Mouse (Mus musculus) T-helper 17 cell (primary cell): ENCODE results near the gene Mrc1.
"Not testable (repeated sequence)": the region's sequence is repeated elsewhere in the genome, so short reads cannot be mapped to it uniquely, and the experiment has no call there.

Experiments used
- in situ Hi-C, 2 experiments: fragments of 300-600 bp; cut with MboI, MseI; formaldehyde crosslinking; loops; 1 replicate in 1 of 2; 2 replicates in 1 of 2; pipeline ENCODE4 v1.15.1; 2025; ENCODE audit warnings: high pct_unique_total_duplicates in 2 of 2

The Mrc1 gene

DNA sequence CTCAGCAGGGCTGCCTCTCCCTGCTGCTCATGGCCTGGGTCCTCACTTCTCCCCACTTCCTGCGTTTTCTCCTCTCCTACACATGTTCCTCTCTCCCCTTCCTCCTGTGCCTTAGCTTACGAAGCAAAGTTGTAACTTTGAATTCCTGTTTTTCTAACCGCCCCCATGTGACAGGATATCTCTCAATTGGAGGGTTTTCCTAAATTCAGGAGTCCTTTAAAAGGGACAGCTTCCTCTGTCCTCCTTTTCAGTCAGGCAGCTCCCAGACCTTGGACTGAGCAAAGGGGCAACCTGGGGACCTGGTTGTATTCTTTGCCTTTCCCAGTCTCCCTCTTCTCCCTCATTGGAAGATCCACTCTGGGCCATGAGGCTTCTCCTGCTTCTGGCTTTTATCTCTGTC lies at the start of gene Mrc1:
Mrc1 (plus strand) TSS at position 244 of the 400 bp plus-strand sequence.
- in situ Hi-C loops = no loop called here

DNA sequence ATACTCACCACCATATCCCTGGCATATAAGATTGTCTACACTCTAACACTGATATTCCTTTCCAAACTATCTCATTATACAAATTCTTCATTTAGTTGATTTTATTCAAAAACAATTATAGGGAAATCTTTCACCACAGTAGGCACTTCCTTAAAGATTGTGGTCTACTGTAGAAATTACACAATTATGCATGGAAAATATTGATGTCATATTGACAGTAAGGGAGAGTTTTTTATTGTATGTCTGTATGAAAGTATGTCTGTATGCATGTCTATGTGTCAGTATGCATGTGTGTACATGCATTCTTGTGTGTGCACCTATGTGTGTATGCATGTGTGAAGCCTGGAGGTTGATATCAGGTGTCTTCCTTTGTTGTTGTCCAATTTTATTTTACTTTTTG lies 44.8 kb upstream of the Mrc1 start:
- in situ Hi-C loops = no loop called here

DNA sequence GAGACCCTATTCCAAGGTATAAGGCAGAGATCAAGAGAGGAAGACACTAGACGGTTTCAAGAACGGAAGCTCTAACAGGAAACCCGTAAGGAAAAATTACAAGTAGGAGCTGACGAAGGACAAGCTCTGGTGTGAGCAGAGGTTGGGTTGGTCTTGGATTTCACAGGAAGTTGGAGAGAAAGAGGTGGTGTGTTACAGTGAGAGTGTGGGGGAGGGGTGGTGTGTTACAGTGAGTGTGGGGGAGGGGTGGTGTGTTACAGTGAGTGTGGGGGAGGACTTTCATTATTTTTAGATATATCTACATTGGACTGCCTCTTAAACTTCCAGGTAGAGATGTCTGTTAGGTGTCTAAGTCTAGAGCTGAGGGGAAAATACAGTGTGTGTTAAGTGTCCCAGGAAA lies 38.5 kb upstream of the Mrc1 start:
- in situ Hi-C loops = no loop called here

- in situ Hi-C loops = no loop called here
These were observed 37.6 kb upstream of the Mrc1 start for GRCm38 (mm10) chr2:14191601-14192000.

GRCm38 (mm10) chr2:14192046-14192445 lies 37.1 kb upstream of the Mrc1 start:
- in situ Hi-C loops = no loop called here

GRCm38 (mm10) chr2:14198325-14198903 lies 30.8 kb upstream of the Mrc1 start:
- in situ Hi-C loops = not testable (repeated sequence)

DNA sequence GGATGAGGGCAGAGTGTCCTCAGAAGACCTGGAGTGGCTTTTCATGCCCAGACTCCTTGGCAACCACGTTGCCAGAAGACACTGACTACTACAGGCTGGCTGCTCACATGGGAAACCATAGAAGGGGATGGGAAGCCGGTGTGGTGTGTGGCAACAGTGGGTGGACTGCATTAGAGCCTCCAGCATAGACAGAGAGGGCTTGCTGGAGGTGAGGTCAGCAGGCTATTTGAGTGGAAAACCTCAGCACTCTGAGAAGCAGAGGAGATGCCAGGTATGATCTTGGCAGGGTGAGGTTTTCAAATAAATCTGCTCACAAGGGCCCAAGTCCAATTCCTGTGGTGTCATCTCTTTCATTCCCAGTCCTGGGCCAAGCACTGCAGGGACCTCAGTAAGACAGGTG lies 29.6 kb upstream of the Mrc1 start:
- in situ Hi-C loops = no loop called here

DNA sequence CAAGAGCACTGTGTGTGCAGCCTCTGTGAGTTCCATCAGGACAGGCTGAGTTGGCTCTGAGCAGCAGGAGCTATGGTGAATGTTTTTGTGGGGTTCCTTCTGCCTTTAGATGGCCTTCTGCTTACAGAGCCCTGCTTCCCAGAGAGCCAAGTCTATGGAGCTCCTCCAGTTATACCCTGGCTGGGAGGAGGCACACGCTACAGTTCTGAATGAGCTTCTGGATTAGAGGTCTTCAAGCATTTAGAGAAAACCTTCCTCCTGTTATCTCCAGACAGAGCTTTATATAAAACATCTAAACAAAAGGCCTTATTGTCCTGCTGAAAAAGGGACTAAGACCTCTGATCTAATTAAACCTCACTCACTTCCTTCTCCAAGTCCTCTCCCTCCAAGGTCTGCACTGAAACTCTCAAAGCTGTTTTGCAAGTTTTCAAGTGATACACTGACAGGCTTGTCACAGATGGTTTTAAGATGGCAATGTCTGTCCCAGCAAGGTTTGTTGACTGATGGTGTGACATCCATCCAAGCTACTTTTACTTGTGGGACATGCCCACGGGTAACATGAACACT lies 28.2 kb upstream of the Mrc1 start:
- in situ Hi-C loops = not testable (repeated sequence)

- in situ Hi-C loops = no loop called here
These were observed 24.9 kb upstream of the Mrc1 start for GRCm38 (mm10) chr2:14204308-14204707.

GRCm38 (mm10) chr2:14206798-14207197 lies 22.4 kb upstream of the Mrc1 start:
- in situ Hi-C loops = no loop called here

DNA sequence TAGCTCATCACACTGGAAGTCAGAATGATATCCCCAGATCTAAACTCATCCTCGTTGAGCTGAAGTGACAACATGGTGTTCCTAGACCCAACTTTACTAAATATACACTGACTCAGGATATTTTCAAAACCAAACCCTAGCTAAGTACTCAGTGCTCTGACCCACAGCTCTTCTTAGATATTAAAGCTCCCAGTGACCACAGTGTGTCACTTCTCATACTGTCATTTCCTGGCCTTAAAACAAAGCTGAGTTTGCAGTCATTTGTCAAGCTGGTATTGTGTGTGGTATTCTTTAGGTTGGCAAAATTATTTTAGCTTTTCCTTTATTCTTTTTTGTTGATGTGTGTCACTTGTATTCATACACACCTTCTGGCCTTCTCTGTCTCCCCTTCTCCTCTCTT lies 18.5 kb upstream of the Mrc1 start:
- in situ Hi-C loops = loop anchor here (10.0 kb wide), 2 partner anchors 444 to 1724 kb away; no protein-coding TSS in a partner anchor

GRCm38 (mm10) chr2:14211606-14212005 lies 17.6 kb upstream of the Mrc1 start:
- in situ Hi-C loops = loop anchor here (10.0 kb wide), 2 partner anchors 443 to 1723 kb away; no protein-coding TSS in a partner anchor

DNA sequence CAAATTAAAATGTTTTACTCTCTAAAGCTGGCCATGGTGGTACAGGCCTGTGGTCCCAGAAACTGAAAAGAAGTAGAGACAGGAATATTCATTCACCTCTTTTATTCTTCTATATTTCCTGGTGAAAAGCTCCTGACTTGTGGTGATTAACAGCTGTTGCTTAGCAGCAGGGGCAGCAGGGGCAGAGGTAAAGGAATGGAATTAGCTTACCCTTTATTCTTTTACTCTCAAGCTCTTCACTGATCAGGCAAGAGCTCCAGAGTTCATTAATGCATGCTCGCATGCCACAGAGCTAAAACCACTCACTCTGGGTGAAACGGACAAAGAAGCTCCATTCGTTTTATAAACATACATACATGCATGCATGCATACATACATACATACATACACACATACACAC lies 14.4 kb upstream of the Mrc1 start:
- in situ Hi-C loops = loop anchor here (10.0 kb wide), 2 partner anchors 440 to 1720 kb away; no protein-coding TSS in a partner anchor

DNA sequence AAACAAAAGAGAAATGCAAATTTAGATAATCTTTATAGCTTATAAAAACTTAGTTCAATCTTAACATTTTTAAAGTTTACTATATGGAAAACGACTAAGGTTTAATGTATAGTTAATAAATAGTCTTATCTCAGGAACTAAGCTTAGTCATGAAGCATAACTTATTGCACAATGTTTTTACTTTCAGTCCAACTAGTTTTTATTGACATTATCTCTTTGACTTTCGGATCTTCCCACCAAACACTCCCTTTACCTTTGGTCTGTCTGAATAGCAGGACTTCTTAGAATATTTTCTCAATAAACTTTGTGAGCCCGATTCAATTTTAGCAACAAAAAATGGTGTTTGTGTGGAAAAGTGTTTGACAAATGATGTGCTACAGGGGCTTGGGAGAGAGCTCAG lies 12.5 kb upstream of the Mrc1 start:
- in situ Hi-C loops = loop anchor here (10.0 kb wide), 2 partner anchors 438 to 1718 kb away; no protein-coding TSS in a partner anchor

DNA sequence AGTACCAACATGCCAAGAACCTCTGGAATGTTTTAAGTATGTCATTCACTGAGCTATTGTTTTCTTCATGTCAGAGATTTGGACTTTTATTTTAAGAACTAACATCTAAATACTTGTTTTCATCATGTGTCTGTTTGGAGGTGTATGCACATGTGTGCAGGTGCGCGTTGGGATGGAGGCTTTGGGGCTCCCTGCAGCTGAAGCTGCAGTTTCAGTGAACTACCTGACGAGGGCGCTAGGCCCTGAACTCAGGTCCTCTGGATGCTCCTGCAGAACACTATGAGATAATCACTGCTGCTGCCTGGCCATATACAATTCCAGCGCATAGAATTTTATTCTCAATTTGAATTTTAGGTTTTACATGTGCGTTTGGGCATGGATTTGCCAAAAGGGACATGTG lies 11.1 kb upstream of the Mrc1 start:
- in situ Hi-C loops = loop anchor here (10.0 kb wide), 2 partner anchors 437 to 1717 kb away; no protein-coding TSS in a partner anchor

GRCm38 (mm10) chr2:14224387-14224786 lies 4.8 kb upstream of the Mrc1 start:
- in situ Hi-C loops = no loop called here

- in situ Hi-C loops = no loop called here
These were observed 697 bp upstream of the Mrc1 start for GRCm38 (mm10) chr2:14228495-14228894.

- in situ Hi-C loops = no loop called here
These were observed 787 bp downstream of the Mrc1 start for GRCm38 (mm10) chr2:14229979-14230378.

- in situ Hi-C loops = no loop called here
These were observed 3.7 kb downstream of the Mrc1 start for GRCm38 (mm10) chr2:14232897-14233296.

DNA sequence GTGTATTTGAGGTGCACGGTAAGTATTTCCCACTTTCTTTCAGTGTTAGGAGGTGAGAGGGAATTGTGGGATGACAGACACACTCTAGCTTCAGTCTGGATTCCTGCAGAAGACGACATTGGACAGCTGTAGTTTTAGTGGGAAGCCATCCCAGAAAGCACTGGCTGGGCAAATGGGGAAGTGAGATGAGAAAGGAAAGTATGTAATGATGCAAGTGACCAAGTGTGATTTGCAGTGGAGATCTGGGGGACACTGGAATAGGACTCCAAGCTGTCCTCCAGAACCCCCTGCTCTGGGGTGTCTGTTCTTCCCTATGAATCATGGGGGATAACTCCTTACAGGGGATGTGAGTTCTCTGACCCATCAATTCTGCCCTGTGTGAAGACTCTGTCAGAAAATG lies 4.8 kb downstream of the Mrc1 start:
- in situ Hi-C loops = no loop called here

- in situ Hi-C loops = no loop called here
These were observed 6.1 kb downstream of the Mrc1 start for GRCm38 (mm10) chr2:14235319-14235718.

GRCm38 (mm10) chr2:14236920-14237319 lies 7.7 kb downstream of the Mrc1 start:
- in situ Hi-C loops = no loop called here

DNA sequence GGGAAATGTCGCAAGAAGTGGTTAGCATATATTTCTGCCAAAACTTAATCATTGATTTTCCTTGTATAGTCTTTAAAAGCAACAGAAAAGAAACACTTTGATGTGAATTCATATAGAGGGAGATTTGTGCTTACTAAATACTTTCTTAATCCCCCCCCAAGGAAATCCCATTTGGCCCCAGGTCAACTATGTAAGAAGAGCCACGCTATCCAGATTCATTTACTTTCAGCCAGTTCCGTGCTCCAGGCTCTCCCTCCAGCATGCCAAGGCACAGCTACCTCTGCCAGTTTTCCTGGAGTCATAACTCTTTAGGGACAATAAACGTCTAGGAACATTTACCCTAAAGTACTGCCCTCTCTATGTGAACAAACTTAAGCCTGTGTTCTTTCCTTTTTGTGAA lies 8.5 kb downstream of the Mrc1 start:
- in situ Hi-C loops = no loop called here
